Mouse (Mus musculus) testis, adult 2 months (tissue): ENCODE measurements at regions not wholly inside any gene's neighbourhood (a gene's known extent, or its start where the extent isn't known, plus 50 kb on each side); places are given as distances from the start of the nearest gene placed in this dataset.

ENCODE experiments used
- CTCF ChIP-seq: fragments of 200-500 bp; IDR thresholded peaks from 2 replicates; pipeline ENCODE4 v1.5.1; 2012; ENCODE audit warnings: low read depth, mild to moderate bottlenecking, inconsistent platforms, low read length, moderate library complexity; ENCODE audit not compliant: control insufficient read depth, insufficient read depth, insufficient replicate concordance
- POLR2A ChIP-seq: fragments of 200-500 bp; IDR thresholded peaks from 2 replicates; pipeline ENCODE4 v1.6.1; 2012; ENCODE audit warnings: low read depth, mild to moderate bottlenecking, inconsistent platforms, low read length, moderate library complexity; ENCODE audit not compliant: control insufficient read depth

DNA sequence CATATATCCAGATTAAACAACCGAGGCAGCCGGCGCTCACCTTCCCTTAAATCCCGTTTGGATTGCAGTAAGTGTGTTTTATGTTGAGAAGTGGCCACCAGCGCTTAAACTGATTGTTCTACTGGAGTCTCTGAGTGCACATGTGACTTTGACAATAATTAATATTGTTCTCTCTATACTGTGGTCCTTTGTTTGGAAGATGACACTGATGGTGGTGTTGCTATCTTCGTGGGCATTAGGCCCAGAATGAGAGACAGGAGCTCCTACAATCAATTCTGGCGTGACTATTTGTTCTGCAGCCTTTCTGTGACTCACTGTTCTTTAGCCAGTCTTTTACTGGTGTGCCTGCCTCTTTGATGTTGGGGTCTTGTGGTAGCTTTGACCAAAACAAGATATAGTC, 240.1 kb upstream of the Zeb2 start:
- TF ChIP-seq POLR2A (no peak), CTCF (no peak)
